Mouse (Mus musculus) brown adipose tissue, adult 24 weeks (tissue): ENCODE data around the gene Plxnb2. TPM values are rescaled to one million over a fixed set of nuclear protein-coding genes. Genes with fewer than 3 reads are reported as not detected.

Experiments used
- H3K27ac ChIP-seq: fragments of 200-500 bp; replicated peaks from 2 replicates; pipeline ENCODE4 v1.5.1; 2012; ENCODE audit warnings: low read depth, mild to moderate bottlenecking, low read length
- H3K4me1 ChIP-seq: fragments of 200-500 bp; 2 replicates; pipeline ENCODE4 v1.6.1; 2012; ENCODE audit warnings: low read length, mixed read lengths; ENCODE audit not compliant: control insufficient read depth, insufficient read depth, insufficient read length
- H3K4me3 ChIP-seq: fragments of 200-500 bp; 2 replicates; pipeline ENCODE4 v1.5.1; 2012; ENCODE audit warnings: low read depth, mild to moderate bottlenecking, low read length, moderate library complexity; ENCODE audit not compliant: insufficient read depth
- polyA plus RNA-seq: library from polyadenylated mRNA; stranded (reverse); fragments of >200 nt; gene quantifications from 2 replicates; pipeline ENCODE4 v1.2.4, GENCODE M21; 2012; ENCODE audit not compliant: missing spikeins, insufficient read depth, insufficient read length

Gene Plxnb2
- polyA plus RNA-seq, 1 experiment, result 5.4 TPM

DNA sequence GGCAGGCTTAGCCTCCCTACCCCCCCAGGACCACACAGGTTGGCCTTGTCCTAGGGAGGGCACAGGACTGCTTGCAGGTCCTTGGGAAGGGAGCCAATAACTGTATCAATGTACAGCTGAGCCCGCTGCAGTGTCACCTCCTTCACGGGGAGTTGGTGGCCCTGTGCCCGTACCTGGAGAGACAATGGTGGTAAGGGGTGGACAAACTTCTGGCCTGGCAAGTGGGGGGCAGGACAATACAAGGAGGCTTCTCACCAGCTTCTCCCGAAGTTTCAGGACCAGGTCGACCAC, 4.3 kb upstream of the Plxnb2 start:
- no peak overlapping the region for H3K27ac ChIP-seq
- H3K4me3 ChIP-seq, result no peak overlapping the region
- 0 out of 2 replicates have a peak, but pooled peaks cover 4% of the 10 kb centered on the region for H3K4me1 ChIP-seq

DNA sequence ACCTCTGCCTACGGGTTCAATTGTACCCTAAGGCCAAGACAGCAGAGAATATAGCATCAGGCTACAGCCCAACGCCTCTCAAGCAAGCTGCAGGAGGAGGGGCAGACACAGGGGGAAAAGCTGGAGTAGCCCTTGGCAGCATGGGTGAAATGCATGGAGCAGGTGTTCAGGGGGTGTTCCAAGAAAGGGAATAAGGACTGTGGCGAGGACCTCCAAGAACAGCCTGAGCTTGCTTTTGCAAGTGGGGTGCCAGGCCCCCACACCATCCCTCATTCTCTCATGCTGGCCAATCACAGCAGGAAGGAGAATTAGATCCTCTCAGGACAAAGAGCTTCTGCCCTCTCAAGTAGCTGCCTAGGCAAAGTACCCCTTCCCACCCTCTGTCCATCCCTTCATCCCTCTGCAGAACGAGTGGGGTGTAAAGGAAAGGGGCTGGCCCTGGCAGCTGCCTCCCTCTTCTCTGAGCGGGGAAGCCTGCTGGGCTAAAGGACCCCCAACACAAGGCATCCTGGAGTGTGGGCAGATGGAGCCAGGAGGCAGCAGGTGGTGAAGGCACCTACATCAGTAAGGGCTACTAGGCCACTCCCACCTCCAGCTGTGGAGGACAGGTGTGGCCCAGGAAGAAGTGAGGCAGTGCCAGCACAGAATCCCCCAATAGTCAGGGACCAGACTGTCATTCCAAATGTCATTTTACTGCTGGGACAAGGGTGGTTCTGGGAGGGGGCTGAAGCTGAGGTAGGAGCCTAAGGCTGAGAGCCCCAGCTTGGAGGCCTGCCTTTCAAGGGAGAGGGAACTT, 3.8 kb upstream of the Plxnb2 start:
- H3K4me1 ChIP-seq, result 0 out of 2 replicates have a peak, but pooled peaks cover 4% of the 10 kb centered on the region
- H3K4me3 ChIP-seq, result no peak overlapping the region
- no peak overlapping the region for H3K27ac ChIP-seq

DNA sequence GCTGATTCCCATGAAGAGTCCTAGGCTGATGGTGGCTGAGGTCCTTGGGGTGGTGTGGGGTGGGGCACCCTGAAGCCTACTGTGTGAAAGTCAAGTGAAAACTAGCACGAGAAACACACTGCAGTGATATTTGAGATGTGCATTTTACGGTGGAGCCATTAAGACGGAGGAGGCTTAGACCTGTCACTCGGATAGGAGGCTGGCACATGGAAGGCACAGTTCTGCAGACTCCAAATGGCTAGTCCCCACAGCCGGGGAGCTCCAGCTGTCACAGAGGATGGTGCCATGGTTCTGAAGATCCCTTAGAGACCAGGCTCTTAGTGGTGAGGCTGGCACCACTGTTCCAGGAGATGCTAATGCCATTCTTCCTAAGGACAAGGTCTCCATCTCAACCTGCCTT, 2.3 kb upstream of the Plxnb2 start:
- H3K4me1 ChIP-seq, result peaks cover 8% of the 10 kb centered on the region; the same call in 1 of the 2 replicates
- no peak overlapping the region for H3K27ac ChIP-seq
- no peak overlapping the region for H3K4me3 ChIP-seq

DNA sequence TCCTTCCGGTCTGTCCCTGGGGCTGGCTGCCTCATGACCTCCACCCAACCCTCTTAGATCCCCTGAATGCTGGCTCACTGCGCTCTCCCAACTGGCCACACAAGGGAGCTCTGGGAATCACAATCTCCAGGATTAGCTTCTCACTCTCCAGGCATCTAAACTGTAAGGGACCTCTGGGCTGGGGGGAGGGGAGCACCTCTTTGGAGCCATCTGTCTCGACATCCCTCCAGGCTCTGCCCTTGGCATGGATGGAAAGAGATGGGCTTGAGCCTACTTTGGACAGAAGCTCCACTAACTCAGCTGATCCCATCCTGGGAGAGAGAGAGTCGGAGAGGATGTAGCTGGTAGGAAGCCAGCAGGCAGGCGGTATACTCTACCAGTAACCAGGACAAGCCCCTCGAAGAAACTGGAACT, 1.7 kb upstream of the Plxnb2 start:
- H3K27ac ChIP-seq, result 0 out of 2 replicates have a peak overlapping the region, but pooled peaks have one; percentile 11
- no peak overlapping the region for H3K4me3 ChIP-seq
- H3K4me1 ChIP-seq, result peaks cover 9% of the 10 kb centered on the region

DNA sequence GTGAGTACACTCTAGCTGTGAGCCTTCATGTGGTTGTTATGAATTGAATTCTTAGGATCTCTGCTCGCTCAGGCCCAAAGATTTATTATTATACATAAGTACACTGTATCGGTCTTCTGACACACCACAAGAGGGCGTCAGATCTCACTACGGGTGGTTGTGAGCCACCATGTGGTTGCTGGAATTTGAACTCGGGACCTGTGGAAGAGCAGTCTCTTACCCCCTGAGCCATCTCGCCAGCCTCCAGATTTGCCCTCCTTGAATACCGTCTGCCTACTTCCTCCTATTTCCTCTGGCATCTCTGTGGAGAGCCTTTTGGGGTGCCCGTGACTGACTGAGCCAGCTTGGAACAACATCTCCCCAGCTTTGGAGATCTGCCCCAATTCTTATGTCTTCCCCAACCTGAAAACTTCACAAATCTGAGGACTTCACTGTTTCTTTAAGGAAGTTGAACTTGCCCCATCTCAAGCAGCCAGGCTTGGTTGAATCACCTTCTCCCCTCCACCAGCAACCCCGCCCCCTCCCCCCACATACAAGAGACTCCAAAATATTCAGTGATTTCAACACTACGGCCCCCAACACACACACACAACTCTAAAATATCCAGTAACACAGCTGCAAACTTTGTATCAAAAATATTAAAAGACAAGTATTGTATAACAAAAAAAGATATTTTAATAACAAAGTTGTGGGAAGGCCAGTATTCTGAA, 1.1 kb upstream of the Plxnb2 start:
- no peak overlapping the region for H3K4me3 ChIP-seq
- H3K4me1 ChIP-seq, result peaks cover 15% of the 10 kb centered on the region
- no peak overlapping the region for H3K27ac ChIP-seq

DNA sequence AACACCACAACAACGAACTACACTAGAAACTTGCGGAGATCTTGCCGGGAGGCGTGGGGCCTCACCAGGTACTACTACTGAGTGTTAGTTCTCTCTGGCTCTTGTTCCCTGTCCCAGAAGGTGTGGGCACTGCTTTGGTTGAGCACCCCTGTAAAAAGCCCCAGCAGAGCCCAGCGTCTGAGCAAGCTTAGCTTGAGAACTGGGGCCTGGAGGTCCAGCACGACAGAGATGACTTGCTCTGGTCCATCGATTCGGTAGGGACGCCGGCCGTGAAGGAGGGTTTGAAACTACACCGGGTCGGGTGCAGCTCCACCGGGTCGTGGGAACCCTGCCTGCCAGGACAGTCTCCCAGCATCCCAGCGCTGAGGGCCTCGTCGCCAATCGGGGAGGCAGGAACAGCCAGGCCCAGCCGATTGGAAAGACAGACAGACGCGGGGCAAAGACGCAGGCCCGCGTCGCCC, 477 bp downstream of the Plxnb2 start:
- peak overlapping the region; percentile 53 for H3K27ac ChIP-seq
- H3K4me1 ChIP-seq, result peaks cover 17% of the 10 kb centered on the region

DNA sequence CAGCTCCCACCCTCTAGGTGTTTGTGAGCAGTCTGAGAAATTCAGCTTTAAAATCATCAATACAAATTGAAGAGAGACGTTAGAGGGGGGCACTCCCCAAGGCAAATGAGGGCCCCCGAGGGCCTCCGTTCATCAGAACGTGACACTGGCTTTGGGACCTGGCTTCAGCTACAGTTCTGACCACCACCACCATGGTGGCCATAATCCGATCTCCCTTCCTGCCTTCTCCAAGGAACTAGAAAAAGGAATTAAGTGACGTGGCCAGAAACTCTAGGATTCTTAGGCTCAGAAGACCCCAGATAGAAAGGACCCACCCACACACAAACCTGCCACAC, 991 bp downstream of the Plxnb2 start:
- Histone ChIP-seq H3K4me1 (peaks cover 17% of the 10 kb centered on the region), H3K4me3 (peak overlapping the region; percentile 61), H3K27ac (peak overlapping the region; percentile 53)

More for the DNA sequence above, 477 bp downstream of the Plxnb2 start:
- peak overlapping the region; percentile 61 for H3K4me3 ChIP-seq

DNA sequence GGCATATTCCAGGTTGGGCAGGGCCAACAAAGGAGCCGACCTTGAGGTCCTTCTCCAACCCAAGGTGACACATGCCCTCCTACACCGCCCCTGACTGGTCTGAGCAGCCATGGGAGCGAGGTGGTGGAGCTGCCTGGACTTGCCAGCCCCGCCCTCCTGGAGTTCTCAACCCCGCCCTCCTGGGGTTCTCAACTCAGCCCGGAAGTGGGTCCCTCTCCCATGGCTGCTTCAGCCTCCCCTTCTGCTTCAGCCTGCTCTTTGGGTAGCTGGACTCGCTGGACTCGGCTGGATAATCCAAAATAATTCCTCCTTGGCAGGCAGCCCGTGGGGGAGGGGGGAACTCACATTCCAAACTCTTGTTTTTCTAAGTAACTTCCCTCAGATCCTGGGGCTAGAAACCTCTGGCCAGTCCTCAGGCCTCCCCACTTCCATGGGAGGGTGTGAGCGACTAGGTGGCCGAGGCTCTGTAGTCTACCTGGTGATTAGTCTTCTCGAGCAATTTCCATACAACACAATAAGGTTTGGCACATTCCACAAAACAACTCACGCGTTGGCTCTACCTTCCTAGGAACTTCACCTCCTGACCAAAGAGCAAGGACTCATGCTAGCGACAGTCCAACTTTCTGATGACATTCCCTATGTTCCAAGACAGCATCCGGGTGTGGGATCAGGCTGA, 1.5 kb downstream of the Plxnb2 start:
- peak overlapping the region; percentile 61 for H3K4me3 ChIP-seq
- H3K4me1 ChIP-seq, result peaks cover 17% of the 10 kb centered on the region
- peak overlapping the region; percentile 53 for H3K27ac ChIP-seq

DNA sequence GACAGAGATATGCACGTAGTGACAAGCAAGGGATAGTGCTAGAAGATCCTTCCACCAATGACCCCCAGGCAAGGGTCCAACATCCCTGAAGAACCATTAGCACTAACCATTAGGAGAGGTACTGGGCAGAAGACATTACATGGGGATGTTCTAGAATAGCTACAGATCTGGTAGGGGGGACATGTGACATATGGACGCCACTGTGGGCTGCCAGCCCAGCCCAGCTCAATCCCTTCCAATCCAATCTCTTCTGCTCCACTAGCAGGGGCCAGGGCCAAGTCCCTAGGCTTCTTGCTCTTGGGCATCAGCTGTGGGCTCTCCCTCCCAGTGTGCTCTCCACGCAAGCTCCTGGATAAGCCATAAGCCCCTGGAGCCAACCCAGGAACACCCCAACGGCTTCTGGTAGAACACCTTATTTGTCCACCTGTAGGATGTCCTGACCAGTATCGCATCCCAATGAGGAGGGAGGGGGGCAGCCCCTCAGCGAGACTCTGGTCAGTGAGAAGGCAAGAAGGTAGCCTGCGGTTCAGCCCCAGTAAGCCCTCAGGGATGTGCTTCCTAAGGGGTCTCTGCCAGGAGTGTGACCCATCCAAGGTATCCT, 2.2 kb downstream of the Plxnb2 start:
- H3K27ac ChIP-seq, result peak overlapping the region; percentile 53
- peak overlapping the region; percentile 61; the same call in 1 of the 2 replicates for H3K4me3 ChIP-seq
- peaks cover 17% of the 10 kb centered on the region for H3K4me1 ChIP-seq

DNA sequence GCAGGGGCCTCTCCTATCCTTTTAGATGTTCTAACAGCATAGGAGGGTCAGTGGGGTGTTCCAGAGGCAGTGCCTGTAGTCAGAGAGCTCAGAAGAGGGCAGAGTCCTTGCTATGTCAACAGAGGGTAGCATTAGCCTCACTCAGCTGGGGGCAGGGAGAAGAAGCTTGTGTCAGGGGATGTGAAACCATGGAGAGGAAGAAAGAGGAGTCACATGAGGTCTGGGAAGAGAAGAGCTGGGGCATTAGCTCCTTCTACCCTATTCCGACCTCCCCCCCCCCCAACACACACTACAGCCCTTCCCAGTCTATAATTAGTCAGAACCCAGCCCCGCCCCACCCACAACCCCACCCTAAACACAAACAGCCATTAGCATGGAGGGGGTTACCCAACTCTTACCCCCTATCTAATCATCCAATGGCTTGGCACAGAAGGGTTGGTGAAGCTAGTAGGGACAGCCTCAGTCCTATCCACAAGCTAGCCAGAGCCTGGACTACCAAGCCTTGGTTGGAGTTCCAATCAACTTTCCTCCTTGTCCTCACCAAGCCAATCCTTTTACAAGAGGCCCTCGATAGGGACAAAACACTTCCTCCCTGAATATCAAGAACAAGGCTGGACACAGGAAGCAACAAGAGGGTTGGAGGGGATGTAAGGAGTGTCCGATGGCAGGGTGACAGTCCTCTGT, 2.9 kb downstream of the Plxnb2 start:
- no peak overlapping the region for H3K4me3 ChIP-seq
- H3K4me1 ChIP-seq, result peaks cover 17% of the 10 kb centered on the region
- peak overlapping the region; percentile 80 for H3K27ac ChIP-seq

DNA sequence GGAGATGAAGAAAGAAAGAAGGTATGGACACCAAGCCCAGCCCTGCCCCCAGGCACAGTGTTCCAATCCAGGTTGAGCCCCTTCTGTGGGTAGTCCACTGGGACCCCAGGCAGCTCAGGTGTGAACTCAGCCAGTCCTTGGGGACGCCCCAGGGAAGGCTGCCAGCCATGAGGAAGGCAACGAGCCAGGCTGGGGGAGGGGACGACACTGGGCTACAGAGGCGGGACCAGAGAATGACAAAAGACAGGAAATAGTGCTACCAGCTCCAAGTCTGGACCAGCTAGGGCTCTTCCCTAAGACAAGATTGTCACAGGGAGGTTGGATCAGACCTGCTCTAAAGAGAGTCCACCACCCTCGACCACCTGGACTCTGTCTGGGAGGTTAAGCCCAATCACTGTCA, 3.5 kb downstream of the Plxnb2 start:
- Histone ChIP-seq H3K27ac (peak overlapping the region; percentile 80), H3K4me3 (no peak overlapping the region), H3K4me1 (peaks cover 14% of the 10 kb centered on the region)

DNA sequence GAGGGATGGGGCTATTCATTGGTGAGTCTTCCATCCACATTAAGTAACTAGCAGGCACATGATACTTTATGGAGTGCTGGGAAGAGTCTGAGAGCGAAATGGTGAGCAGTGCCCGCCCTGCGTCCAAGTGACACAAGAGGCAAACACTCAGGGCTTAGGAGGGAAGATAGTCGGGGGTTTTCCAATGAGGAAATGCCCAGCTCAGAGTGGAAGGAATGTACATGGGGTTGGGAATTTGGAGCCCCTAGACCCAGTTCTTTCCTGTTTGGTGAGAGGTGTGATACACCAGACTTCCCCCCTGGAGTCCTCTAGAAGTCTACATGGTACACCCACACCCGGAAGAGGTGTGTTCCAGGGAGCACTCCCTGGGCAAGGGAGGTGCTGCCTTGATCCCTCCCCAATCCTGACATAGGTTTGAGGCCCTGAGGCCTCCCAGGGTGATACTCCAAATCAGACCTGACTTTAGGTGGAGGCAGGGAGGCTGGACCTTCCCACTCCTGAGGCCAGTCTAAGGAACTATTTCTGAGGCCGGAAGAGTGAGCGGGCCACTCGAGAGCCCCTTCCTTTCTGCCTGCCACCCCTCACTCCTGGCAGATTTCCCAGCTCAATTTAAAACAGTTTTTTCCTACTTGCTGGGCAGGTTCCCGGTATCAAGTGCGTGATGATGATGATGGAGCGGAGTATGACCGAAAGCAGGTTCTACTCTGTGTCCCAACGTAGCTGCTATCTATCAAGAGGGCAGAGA, 5.0 kb downstream of the Plxnb2 start:
- Histone ChIP-seq H3K4me1 (peaks cover 14% of the 10 kb centered on the region), H3K4me3 (no peak overlapping the region), H3K27ac (no peak overlapping the region)

DNA sequence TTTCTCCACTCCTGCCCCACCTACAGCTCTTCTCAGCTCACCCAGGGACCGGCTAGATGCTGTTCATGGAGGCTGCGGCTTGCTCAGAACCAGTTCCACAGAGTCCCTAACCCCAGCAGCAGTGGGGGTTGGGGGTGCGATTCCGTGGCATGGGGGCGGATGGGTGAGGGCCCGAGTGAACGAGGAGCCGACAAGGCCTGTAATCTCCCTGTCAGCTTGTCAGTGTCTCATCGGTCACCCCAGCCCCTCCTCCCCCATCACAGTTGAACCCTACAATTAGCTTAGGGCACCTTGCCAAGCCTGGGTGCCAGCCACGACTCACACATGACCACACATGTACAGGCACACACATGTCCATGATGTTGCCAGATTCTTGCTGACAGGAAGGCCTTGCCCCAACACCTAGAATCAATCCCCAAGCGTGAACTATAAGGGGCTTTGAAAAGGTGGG, 5.7 kb downstream of the Plxnb2 start:
- H3K4me3 ChIP-seq, result no peak overlapping the region
- H3K4me1 ChIP-seq, result peaks cover 17% of the 10 kb centered on the region
- H3K27ac ChIP-seq, result no peak overlapping the region

DNA sequence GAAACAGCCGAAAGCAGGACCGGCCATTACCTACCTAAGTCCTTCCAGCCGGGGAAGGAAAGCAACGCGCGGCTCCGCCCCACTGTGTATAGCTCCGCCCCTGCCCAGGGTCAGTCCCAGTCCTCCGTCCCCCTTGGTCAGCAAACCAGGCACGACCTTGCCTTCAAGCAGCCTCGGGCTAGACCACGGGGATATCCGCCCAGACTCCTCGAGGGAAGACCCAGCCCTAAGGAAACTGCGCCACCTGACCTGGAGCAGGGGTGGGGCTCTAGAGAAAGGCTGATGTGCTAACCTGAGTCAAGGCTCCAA, 6.7 kb downstream of the Plxnb2 start:
- H3K27ac ChIP-seq, result no peak overlapping the region
- H3K4me1 ChIP-seq, result peaks cover 19% of the 10 kb centered on the region
- peak overlapping the region; percentile 68 for H3K4me3 ChIP-seq
